Mouse (Mus musculus) kidney, adult 9 months (tissue): ENCODE results near the gene Arid3a.

Experiments
- DNase-seq: peaks from one replicate; pipeline ENCODE4 v3.0.0; 2022

Gene Arid3a

DNA sequence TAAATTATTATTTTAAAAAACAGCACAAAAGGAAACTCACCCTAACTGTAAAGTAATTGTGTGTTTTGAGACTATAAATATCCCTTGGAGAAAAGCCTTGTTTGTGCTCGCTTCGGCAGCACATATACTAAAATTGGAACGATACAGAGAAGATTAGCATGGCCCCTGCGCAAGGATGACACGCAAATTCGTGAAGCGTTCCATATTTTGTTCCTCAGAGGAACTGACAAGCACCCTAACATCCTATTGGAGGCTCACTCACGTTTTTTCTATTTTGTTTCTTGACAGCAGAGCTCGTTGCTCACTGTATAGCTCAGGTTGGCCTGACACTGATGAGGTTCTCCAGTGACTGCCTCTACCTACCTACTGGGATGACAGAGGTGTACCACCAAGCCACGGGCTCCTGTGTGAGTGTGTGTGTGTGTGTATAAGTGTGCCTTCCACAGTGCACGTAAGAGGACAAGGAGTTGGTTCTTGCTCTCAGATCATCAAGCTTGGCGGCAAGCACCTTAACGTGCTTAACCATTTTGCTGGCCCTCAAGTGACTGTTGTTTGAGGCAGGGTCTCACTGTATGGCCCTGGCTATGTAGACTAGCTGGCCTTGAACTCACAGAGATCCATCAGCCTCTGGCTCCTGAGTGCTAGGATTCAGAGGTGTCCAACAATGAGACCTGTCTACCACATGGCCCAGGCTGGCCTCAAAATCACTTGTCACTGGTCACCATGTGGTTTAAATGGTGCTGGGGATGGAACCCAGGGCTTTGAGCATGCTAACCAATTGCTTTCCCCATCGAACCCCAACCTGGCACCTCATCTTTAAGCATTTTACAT lies 17.5 kb upstream of the Arid3a start:
- peak; percentile 80 for DNase-seq

DNA sequence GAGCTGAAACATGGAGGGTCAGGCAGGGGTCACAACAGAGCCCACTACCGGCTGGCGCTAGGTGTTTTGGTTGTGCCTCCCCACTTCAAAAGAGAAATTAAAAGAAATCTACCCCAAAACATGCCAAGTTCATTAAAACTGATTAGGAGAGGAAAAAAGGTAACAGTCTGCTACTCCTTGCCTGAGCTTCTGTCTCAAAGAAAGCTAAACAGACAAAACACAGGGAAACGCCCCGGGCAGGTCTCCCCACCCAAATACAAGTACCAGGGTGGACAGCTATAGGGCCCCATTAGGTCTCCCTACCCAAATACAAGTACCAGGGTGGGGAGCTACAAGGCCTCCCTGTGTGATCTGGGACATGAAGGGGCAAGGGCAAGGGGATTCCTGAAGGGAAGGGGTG lies 16.3 kb upstream of the Arid3a start, which contains the start of gene Gm26602:
Gene Gm26602 (plus strand): TSS at position 301 of the 400 bp plus-strand sequence.
- no peak for DNase-seq

DNA sequence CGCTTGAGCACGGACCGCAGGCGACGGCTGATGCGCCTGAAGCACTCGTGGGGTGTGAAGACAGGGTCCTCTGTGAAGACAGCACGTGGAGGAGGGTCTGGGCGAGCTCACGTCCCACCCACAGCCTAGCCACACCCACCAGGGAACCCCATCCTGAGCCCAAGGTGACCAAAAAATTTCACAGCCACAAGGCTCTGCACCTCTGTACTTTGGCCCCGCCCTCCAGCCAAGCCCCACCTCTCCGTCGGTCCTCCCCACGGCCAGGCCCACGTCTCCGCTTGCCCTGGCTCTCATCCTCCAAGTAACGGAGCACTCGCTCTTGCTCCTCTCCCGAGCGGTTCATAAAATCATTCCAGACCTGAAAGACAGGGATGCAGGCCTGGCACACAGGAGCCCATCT lies 14.4 kb upstream of the Arid3a start:
- no peak for DNase-seq

GRCm38 (mm10) chr10:79914131-79914947 lies 12.5 kb upstream of the Arid3a start:
- DNase-seq: no peak

- no peak for DNase-seq
Measured at GRCm38 (mm10) chr10:79914948-79915596, 11.8 kb upstream of the Arid3a start.

- no peak for DNase-seq
Measured at GRCm38 (mm10) chr10:79916081-79916480, 10.8 kb upstream of the Arid3a start.

DNA sequence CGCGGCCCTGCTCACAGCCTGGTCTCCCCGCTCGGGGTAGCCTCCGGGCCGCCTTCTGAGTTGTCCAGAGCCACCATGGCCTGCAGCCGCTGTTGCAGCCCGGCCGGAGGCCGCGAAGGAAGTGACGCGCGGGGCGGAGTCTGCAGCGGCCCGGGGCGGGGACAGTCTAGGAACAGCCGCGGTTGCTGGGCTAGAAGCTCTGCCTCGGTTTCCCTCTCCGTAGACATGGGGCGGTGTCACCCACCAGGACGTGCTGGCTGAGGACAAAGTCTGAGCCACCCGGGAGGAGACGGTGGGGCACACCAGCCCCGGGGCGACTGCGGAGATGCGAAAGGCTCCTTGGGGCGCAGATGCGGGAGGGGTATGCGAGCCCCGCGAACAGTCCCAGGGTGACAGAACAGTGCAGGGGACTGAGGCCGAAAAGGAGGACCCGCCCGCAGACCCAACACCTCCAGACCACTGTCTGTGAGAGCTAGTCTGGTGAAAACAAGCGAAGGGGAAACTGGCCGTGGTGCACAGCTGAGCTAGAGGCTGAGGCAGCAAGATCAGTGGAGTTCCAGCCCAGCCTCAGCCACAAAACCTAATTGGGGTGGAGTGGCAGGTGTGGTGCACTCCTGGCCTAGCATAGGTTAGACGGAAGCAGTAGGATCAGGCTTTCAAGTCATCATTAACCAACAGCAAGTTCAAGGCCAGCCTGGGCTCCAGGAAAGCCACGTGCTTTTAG lies 9.9 kb upstream of the Arid3a start, which contains the start of gene Kiss1r:
Gene Kiss1r (plus strand): TSS at position 164 of the 724 bp plus-strand sequence.
- peak; percentile 84 for DNase-seq

DNA sequence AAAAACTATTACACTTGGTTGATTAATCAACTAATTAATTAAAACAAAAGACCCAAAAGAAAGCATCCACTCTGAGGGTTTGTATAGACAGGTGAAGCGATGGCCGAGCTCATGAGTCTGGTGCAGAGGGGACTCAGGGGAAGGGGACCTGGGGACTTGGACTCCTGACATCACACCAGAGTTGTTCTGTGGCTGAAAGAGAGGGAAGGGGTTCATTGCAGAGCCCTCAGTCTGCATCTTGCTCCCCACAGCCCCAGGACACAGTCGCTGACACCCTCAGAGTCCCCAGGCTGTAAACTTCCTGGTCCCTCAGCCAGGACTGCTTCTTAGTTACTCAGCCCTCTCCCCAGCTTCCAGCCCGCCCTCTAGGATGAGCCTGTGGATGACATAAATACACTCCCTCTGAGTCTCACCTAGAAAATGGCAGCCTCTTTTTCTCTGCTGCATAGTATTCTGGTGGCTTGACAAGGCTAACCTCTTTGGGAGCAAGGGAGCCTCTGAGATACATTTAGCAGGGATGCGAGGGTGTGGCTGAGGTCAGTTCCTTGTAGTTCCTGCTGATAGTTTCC lies 9.2 kb upstream of the Arid3a start:
- DNase-seq: no peak

DNA sequence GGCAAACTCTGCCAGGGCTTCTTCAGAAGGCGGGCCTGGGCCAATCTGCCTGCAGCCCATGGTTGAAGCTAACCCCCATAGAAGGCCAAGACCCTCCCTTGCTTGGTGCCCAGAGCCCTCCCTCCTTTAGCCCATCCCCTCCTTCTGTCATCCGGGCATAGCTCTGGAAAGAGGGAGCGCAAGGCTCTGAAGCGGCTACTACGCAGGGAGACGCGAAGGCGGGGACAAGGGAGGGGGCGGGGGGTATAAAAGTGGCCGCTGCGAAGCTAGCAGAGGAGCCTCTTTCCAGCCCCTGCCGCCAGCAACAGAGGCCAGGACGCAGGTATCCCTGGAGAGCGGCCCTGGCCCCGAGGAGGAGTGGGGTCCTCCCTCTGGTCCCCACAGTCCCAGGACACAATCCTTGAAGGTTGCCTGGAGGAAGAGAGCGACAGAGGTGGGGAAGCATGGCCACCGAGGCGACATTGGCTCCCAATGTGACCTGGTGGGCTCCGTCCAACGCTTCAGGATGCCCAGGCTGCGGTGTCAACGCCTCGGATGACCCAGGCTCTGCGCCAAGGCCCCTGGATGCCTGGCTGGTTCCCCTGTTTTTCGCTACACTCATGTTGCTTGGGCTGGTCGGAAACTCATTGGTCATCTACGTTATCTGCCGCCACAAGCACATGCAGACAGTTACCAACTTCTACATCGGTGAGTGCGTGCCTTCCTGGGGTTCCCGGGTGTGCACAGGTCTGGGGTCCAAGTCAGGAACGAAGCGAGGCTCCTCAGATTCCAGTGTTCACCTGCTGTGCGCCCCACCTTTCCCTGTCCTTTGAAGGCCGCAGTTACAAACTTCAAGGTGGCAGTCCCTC lies 8.4 kb upstream of the Arid3a start:
- no peak for DNase-seq

DNA sequence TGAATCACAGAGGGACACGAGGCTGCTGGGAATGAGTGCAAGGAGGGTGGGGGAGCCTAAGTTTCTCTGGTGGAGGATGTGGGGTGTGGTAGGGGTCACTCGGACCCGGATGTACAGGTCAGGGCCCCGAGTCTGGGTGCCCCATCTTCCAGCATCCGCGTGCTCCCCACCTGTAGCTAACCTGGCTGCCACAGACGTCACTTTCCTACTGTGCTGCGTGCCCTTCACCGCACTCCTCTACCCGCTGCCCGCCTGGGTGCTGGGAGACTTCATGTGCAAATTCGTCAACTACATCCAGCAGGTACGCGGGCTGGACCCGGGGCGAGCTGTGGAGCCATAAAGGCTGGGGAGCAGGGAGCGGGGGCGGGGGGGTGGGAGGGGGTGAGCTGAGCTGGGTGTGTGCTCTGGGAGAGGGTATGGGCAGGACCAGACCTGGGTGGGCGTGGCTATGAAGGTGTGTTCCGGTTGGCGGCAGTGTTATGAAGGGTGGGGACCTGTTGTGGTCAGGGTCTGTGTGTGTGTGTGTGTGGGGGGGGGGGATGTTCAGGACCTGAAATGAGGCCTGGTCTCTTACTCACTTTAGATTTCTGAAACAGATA lies 7.5 kb upstream of the Arid3a start:
- DNase-seq: no peak

GRCm38 (mm10) chr10:79920056-79920890 lies 6.6 kb upstream of the Arid3a start:
- no peak for DNase-seq

DNA sequence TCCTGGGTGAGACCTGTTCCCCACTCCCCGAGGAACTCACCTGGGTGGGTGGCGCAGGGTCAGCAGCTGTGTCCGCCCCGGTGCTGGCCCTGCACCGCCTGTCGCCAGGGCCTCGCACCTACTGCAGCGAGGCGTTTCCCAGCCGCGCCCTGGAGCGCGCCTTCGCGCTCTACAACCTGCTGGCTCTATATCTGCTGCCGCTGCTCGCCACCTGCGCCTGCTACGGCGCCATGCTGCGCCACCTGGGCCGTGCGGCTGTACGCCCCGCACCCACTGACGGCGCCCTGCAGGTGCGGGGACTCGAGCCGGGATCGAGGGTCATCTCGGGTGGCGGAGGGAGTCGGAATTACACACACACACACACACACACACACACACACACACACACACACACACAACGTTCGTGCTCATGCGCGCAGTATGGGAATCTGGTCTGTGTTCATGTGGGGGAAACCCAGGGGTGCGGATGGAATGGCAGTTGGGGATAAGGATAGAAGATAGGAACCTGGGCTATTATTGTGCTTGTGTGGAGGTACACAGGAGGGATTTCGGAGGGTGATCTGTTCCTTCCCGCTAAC lies 5.8 kb upstream of the Arid3a start, which contains the start of gene R3hdm4:
Gene R3hdm4 (minus strand): TSS at position 251 of the 578 bp plus-strand sequence.
- no peak for DNase-seq

GRCm38 (mm10) chr10:79921572-79921971 lies 5.3 kb upstream of the Arid3a start:
- DNase-seq: no peak

DNA sequence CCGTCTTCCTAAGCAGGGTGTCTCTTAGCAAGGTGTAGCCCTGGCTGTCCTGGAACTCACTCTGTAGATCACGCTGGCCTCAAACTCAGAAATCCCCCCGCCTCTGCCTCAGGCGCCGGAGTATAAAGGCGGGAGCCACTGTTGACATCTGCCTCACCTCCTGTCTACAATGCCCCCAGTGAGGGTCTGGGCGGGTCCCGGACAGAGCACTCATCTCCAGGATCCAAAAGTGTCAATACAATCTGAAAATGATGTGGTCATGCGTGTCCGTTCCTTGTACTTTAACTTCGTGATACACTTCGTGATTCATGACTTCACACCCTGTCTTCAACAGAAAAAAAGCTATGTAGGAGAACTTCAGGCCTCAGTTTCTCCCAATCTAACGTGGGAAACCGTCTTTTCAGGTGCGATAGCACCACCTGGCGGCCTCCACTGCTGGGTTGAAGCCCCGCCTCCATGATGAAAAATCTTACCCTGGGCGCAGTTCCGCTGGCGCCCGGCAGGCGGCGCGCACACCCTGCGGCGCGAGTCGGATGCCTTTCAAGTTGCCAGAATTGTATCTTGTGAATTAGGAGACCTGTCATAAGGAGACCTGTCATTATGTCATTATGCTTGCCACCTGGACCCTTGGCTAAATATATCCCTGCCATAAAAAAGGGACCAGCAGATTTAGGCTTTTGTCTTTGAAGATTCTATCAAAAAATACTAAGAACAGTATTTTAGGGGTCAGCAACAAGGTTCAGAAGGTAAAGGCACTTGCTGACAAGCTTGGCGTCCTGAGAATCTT lies 1.7 kb upstream of the Arid3a start:
- peak; percentile 97 for DNase-seq

DNA sequence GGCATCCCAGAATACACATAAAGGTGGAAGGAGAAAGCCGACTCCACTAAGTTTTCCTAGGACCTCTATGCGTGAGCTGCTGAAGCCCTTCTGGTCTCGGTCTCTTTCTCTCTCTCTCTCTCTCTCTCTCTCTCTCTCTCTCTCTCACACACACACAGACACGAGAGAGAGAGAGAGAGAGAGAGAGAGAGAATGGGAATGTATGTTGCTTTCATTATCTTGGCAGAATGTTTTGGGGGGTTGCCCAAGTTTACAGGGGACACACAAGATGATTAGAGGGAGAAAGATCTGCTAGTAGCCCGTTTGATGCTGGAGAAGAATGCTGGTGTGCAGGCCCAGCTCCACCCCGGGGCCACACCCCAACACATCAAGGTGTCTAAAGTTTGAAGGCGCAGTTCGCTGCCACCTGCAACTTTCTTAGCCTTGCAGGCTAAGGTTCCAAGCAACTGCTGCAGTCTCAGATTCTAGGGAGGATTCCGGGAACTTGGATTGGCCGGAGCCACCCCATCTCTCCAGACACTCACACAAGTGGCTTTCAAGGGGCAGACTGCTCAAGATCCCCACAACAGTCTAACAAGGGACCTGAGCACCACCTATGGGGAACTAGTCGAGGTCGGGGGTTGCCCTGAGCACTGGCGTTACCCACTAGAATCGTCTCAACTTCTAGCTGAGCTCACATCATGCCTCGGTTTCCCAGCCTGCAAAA lies 905 bp upstream of the Arid3a start:
- no peak for DNase-seq

DNA sequence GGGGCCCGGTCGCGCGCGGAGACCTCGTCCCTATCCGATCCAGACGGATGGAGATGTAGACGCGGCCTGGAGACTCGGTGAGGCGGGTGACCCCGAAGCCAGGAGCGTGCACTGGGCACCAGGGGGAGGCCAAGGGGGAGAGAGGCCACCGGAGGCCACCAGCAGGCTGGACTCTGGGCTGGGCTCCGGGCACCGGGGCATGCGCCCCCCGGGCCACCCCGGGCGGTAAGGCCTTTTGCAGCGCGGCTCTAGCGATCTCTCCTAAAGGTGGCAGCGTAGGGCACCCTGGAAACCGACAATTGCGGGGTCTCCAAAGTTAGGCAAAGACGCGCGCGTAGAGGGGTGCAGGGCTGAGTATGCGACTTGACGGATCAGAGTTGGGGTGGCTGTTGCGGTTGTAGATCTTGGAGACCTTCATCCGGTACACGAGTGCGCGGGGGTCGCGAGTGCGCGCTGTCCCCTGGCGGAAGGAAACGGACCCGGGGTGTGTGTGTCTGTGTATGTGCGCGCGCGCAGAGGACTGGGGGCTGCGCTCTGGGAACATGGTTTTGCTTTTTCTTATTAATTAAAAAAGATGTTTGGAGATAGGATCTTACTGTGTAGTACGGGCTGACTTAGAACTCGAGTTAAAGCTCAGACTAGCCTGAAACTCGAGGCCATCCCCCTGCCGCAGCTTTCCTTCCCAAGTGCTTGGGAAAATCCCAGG lies 634 bp downstream of the Arid3a start:
- DNase-seq: peak; percentile 62

GRCm38 (mm10) chr10:79928030-79928694 lies 1.3 kb downstream of the Arid3a start:
- DNase-seq: peak; percentile 46
